Mouse (Mus musculus): Measurements from ENCODE around the gene Trir.

DNA sequence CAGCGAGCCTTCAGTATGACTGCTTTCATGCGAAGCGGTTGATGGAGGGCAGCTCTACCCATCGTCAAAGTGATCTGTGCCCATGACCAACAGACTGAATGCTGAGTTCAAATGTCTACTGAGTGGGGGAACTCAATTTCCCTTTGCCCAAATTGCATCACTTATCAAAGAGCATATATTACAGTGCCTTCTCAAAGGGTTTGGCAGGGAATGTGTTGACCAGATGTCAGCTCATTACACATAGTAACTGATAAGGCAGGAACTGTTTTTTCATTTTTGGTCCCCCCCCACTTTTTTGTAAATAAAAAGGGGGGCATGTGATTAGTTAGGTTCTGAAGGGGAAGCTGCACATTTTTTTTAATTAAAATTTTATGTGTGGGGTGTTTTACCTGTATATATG, 36.0 kb downstream of the Trir start:
- TF ChIP-seq POLR2A (IDR thresholded peaks at IDR 0.05; ENCODE audit: borderline replicate concordance, extremely low read depth, low read depth, low read length) (no peak), CTCF (IDR thresholded peaks at IDR 0.05; ENCODE audit: insufficient read depth, low read length) (no peak)
